Mouse (Mus musculus) kidney, adult 2 months (tissue): Measurements from ENCODE around the gene Daw1. TPM values are rescaled to one million over a fixed set of nuclear protein-coding genes. Genes with fewer than 3 reads are reported as not detected.

ENCODE experiments used
- DNase-seq: peaks from one replicate; pipeline ENCODE4 v3.0.0; 2021
- H3K27ac ChIP-seq: fragments of 200-500 bp; 2 replicates; pipeline ENCODE4 v1.5.1; 2012; ENCODE audit warnings: low read depth, low read length, control low read depth, inconsistent platforms; ENCODE audit not compliant: insufficient read depth
- H3K27me3 ChIP-seq: fragments of 200-500 bp; replicated peaks from 2 replicates; pipeline ENCODE4 v1.6.1; 2012; ENCODE audit warnings: mild to moderate bottlenecking, moderate library complexity, low read length, inconsistent platforms; ENCODE audit not compliant: control insufficient read depth, insufficient read depth
- H3K36me3 ChIP-seq: fragments of 200-500 bp; 2 replicates; pipeline ENCODE4 v1.6.1; 2012; ENCODE audit warnings: mild to moderate bottlenecking, moderate library complexity, low read length, inconsistent platforms; ENCODE audit not compliant: control insufficient read depth, insufficient read depth
- H3K4me1 ChIP-seq: fragments of 200-500 bp; 2 replicates; pipeline ENCODE4 v1.6.1; 2011; ENCODE audit warnings: low read length; ENCODE audit not compliant: control insufficient read depth, insufficient read depth
- H3K4me3 ChIP-seq: fragments of 200-500 bp; 2 replicates; pipeline ENCODE4 v1.5.1; 2011; ENCODE audit warnings: mild to moderate bottlenecking, low read depth, low read length, control low read depth; ENCODE audit not compliant: insufficient read depth
- CTCF ChIP-seq: fragments of 200-500 bp; conservative IDR thresholded peaks from 2 replicates; pipeline ENCODE4 v1.5.1; 2011; ENCODE audit warnings: low read depth, mild to moderate bottlenecking, control low read depth, low read length, moderate library complexity, mixed read lengths; ENCODE audit not compliant: insufficient read depth, insufficient read length
- POLR2A ChIP-seq: fragments of 200-500 bp; IDR thresholded peaks from one replicate; pipeline ENCODE4 v1.6.1; 2011; ENCODE audit warnings: low read depth, low read length, control low read depth
- WGBS: fragments of 180-500 bp; shearing (Covaris S2); methylation state at CpG from one replicate; pipeline ENCODE4 v1.1.7; 2018; 5-methylcytosine and 5-hydroxymethylcytosine counted together
- polyA plus RNA-seq: library from polyadenylated mRNA; depleted of rRNA; stranded (reverse); fragments of >200 nt; gene quantifications from 2 replicates; pipeline ENCODE4 v1.2.3, GENCODE M21; 2012; rRNA removed

Gene Daw1
- polyA plus RNA-seq, 1 experiment = 0.44 TPM

GRCm38 (mm10) chr1:83248235-83248746 lies 88.7 kb downstream of the Daw1 start:
- Histone ChIP-seq H3K27ac (no peak overlapping the region), H3K4me3 (no peak overlapping the region), H3K27me3 (no peaks in the 10 kb centered on the region), H3K36me3 (no peaks in the 10 kb centered on the region), H3K4me1 (no peaks in the 10 kb centered on the region)
- WGBS = 87% methylated on average over 1 of the region's 1 CpGs
- no peak for TF ChIP-seq CTCF
- TF ChIP-seq POLR2A = no peak
- DNase-seq = no peak

- no peak overlapping the region for H3K27ac ChIP-seq
- no peak overlapping the region for H3K4me3 ChIP-seq
- 75% methylated on average over 1 of the region's 1 CpGs for WGBS
- no peak for DNase-seq
- TF ChIP-seq POLR2A = no peak
- TF ChIP-seq CTCF = no peak
- no peaks in the 10 kb centered on the region for H3K4me1 ChIP-seq
- H3K27me3 ChIP-seq = no peaks in the 10 kb centered on the region
- H3K36me3 ChIP-seq = no peaks in the 10 kb centered on the region
Observed at GRCm38 (mm10) chr1:83251746-83252145, 92.2 kb downstream of the Daw1 start.

Other genes starting within 250 kb of the Daw1 start
- gene A030005L19Rik, start 246.4 kb upstream of the Daw1 start, polyA plus RNA-seq = 0.63 and 0.72 TPM in 2 replicates
- gene A030014E15Rik, start 234.8 kb upstream of the Daw1 start, polyA plus RNA-seq = not detected in 2 replicates
- gene Gm6217, start 228.4 kb upstream of the Daw1 start, polyA plus RNA-seq = not detected in 2 replicates
- gene A030003K21Rik, start 216.4 kb upstream of the Daw1 start, polyA plus RNA-seq = not detected in 2 replicates
- gene Gm7544, start 203.7 kb upstream of the Daw1 start, polyA plus RNA-seq = not detected in 2 replicates
- not detected in 2 replicates for gene Gm47955, start 199.5 kb upstream of the Daw1 start, polyA plus RNA-seq
- gene Gm47959, start 159.2 kb upstream of the Daw1 start, polyA plus RNA-seq = not detected in 2 replicates
- gene Slc19a3, start 121.3 kb upstream of the Daw1 start, polyA plus RNA-seq = 18.2 and 22.0 TPM in 2 replicates
- not detected in 2 replicates for gene Krtap28-10, start 117.3 kb upstream of the Daw1 start, polyA plus RNA-seq
- gene Gm47969, start 114.8 kb upstream of the Daw1 start, polyA plus RNA-seq = not detected in 2 replicates
- not detected in 2 replicates for gene A030005K14Rik, start 100.4 kb upstream of the Daw1 start, polyA plus RNA-seq
- gene Krtap28-13, start 98.8 kb upstream of the Daw1 start, polyA plus RNA-seq = not detected in 2 replicates
- gene Ccl20, start 43.0 kb upstream of the Daw1 start, polyA plus RNA-seq = 0.12 and 0.27 TPM in 2 replicates
- gene Sphkap, start 248.4 kb downstream of the Daw1 start, polyA plus RNA-seq = 0.03 and 0.05 TPM in 2 replicates